Mouse (Mus musculus): ENCODE results near the gene Gm10203.
"Not testable (repeated sequence)": the region's sequence is repeated elsewhere in the genome, so short reads cannot be mapped to it uniquely, and the experiment has no call there.

Gm10203 gene

DNA sequence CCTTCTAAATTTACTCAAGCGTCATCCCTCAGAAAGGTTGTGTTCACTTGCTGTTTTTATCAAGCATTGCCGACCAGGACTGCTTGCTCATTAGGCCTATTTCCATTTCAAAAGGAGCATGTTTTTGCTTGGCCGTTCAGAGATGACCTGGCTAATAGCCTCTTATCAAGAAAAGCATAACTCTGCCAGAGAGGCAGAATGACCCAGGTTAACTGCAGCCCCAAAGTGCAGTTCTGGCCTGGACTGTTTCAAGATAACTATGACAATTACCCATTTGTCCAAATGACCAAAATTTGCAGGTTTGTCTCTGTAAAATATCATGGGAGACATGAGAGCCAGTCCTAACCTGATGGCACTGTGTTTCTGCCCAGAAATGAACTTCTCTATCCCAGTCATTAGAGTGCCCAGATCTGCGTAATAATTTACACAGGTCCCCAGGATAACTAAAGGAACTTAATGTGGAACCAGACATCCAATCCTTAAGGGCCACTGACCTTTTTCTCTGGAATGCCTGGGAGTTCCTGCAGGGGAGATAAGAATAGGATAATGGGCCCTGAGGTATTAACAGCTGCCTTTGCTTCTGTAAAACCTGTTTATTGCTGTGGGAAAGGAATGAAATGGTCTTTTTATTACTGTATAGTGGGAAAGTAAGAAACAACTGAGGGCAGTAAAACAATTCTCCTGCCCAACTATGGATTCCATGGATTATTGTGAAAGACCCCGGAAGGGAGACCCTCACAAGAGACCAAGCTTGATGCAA, 4.6 kb downstream of the Gm10203 start:
- no peak for DNase-seq (ENCODE audit: low read depth, low spot score)

GRCm38 (mm10) chr6:149135631-149136030, 5.7 kb downstream of the Gm10203 start:
- DNase-seq (ENCODE audit: low read depth, low spot score) = no peak

DNA sequence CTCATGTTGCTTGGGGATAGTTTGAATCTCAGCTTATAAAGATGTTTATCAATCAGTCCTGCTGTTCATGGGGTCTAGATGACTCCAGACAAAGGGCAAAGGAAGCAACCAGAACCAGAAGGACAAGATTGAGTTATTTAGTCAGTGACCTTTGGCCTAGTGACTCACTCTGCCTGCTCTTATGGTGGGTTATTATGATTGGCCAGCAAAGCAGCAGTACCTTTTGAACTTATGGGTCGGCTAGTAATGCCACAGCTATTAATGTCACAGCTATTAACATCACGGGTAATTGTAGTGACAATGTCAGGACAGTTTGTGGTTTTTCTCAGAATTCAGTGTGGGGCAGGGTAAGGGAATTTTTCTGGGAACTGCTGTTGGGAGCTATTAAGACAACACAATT, 8.0 kb downstream of the Gm10203 start:
- no peak for DNase-seq (ENCODE audit: low read depth, low spot score)

- no peak for DNase-seq (ENCODE audit: low read depth, low spot score)
Observed at GRCm38 (mm10) chr6:149139011-149139410, 9.0 kb downstream of the Gm10203 start.

DNA sequence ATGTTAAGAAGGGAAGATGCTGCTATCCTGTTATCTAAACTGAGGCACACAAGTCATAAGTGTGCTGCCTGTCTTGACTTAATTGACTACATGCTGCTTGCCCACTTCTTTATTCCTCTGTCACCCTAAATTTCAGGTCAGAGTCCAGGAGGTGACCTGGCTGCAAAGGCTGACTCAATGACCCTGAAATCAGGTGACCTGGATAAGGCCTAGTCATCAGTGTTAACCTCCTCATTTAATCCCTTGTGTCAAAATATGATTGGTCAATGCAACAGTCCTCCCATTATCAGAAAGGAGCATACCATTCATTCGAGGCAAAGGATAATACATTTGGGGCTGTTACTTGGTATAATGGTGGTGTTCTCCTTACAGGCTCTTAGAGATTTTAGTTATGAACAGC, 9.5 kb downstream of the Gm10203 start, which contains the start of gene Etfbkmt:
Gene Etfbkmt, plus strand, starts transcription at position 379 of the 400 bp plus-strand sequence.
- DNase-seq (ENCODE audit: low read depth, low spot score) = no peak

- peak; percentile 24 for DNase-seq (ENCODE audit: low read depth, low spot score)
Observed at GRCm38 (mm10) chr6:149141393-149142173, 11.6 kb downstream of the Gm10203 start.

- no peak for DNase-seq (ENCODE audit: low read depth, low spot score)
Observed at GRCm38 (mm10) chr6:149145143-149145542, 15.2 kb downstream of the Gm10203 start.

DNA sequence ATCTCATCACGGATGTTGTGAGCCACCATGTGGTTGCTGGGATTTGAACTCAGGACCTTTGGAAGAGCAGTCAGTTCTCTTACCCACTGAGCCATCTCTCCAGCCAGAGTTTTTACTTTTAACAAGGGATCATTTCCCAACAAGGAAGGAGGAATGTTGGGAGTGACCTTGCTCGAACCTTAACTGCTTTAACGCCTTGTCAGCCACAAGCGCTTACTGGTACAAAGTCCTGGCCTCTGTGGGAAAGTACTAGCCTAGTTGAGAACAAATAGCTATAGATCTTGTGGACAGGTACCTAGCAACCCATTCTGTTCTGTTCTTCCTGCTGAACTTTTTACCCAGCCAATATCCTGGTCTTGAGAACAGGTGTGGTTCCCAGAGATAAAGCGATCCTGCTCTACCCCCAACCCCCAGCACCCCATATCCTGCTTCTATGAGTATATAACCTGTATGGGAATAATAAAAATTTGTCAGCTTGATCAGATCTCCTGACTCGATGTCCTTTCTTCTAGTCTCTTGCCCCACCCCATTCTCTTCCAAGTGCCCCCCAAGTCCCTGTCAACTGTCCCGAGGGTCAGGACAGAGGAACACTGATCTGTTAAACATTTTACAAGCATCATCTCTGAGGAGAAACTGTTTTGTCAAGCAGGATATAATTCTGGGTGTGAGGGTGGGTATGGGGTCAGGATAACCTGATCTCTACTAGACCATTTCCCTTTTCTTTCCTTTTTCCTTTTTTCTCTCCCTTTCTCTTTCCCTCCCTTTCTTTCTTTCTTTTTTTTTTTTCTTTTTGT, 18.7 kb downstream of the Gm10203 start:
- DNase-seq (ENCODE audit: low read depth, low spot score) = no peak

- no peak for DNase-seq (ENCODE audit: low read depth, low spot score)
Observed at GRCm38 (mm10) chr6:149152119-149152518, 22.1 kb downstream of the Gm10203 start.

- no peak for DNase-seq (ENCODE audit: low read depth, low spot score)
Observed at GRCm38 (mm10) chr6:149153473-149154115, 23.6 kb downstream of the Gm10203 start.

DNA sequence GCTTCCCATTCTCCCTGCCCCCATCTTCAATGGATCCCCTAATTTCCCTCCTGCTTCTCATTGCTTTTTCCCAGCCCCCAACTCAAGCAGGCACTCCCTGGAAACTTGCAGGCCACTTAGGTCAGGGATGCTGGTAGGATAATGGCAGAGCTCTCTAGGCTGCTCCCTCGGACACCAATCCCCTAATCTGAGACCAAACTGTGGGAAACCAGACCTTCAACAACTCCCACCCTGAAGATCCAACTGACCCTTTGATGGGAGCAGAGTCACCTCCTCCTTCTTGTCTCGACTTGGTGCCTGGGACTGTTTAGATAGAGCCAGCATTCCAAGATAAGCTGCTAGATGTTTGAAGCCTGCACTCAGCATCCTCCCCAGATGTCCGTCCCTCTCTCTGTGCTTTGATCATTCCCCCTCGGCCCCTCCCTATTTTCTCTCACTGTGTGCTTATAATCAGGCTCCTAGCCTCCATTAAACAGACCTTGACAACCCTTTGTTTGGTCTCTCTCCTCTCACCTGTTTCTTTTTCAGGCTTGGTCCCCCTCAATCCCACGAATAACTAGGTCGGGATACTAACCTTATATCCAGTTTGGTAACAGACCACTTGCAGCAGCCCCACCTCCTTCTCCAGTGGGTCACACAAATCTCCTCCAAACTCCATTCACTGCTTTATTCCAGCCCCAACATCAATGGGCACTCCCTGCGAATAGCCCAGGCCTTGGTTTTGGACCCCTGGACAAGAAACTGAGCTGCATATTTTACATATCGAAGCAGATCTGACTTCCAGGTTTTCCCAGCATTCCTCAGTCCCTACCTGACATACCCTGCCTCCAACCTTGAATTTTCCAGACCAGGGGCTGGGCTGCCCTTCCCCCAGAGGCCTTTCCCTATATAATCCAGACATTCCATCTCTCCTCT, 24.4 kb downstream of the Gm10203 start:
- no peak for DNase-seq (ENCODE audit: low read depth, low spot score)

GRCm38 (mm10) chr6:149155031-149155841, 25.3 kb downstream of the Gm10203 start:
- no peak for DNase-seq (ENCODE audit: low read depth, low spot score)

DNA sequence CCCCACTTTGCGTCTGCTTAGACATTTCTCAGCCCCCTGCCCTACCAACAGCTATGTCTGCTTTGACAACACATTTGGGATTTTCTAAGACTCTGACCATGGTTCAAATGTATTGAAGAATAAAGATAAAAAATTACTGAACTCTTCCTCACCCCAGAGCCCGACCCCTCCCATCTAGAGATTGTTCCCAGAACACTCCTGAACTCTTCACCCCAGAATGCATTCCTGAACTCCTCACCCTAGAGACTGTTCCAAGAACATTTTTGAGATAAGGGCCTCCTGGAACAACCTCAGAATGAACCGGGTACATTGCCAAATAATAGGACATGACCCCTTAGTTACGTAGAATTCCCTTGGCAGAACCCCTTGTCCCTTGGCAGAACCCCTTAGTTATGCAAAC, 37.1 kb downstream of the Gm10203 start:
- DNase-seq (ENCODE audit: low read depth, low spot score) = not testable (repeated sequence)

DNA sequence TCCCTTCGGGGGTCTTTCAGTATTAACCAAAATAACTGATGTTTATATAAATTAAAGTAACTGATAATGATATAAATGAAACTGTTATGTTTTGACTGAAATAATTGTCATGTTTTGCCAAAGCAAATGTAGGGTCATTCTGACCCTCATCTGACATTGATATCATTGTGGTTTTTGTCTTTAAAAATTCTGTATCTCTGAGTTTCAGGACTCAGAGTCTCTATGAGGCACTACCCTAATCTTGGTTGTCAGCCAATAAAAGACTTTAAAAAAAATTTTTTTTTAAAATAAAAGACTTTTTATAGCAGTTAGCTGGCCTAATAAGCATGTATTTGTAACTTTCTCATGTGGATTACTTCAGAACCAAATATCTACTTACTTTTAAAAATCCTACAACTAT, 37.7 kb downstream of the Gm10203 start:
- DNase-seq (ENCODE audit: low read depth, low spot score) = no peak

DNA sequence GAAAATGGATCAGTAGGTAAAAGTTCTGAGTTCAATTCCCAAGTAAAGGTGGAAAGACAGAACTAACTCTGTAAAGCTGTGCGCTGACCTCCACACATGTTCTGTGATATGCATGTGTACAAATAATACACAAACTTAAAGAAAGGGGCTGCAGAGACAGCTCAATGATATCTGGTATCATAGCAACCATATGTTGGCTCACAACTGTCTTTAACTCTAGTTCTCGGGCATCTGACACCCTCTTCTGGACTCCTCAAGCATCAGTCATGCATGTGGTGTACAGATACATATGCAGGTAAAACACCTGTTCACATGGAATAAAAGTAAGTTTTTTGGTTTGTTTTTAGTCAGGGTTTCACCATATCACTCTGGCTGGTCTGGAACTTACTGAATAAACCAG, 38.5 kb downstream of the Gm10203 start:
- DNase-seq (ENCODE audit: low read depth, low spot score) = no peak

DNA sequence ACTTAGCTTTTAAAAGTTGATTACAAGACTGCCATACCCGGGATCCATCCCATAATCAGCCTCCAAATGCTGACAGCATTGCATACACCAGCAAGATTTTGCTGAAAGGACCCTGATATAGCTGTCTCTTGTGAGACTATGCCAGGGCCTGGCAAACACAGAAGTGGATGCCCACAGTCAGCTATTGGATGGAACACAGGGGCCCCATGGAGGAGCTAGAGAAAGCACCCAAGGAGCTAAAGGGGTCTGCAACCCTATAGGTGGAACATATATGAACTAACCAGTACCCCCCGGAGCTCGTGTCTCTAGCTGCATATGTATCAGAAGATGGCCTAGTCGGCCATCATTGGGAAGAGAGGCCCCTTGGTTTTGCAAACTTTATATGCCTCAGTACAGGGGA, 40.0 kb downstream of the Gm10203 start:
- DNase-seq (ENCODE audit: low read depth, low spot score) = not testable (repeated sequence)

DNA sequence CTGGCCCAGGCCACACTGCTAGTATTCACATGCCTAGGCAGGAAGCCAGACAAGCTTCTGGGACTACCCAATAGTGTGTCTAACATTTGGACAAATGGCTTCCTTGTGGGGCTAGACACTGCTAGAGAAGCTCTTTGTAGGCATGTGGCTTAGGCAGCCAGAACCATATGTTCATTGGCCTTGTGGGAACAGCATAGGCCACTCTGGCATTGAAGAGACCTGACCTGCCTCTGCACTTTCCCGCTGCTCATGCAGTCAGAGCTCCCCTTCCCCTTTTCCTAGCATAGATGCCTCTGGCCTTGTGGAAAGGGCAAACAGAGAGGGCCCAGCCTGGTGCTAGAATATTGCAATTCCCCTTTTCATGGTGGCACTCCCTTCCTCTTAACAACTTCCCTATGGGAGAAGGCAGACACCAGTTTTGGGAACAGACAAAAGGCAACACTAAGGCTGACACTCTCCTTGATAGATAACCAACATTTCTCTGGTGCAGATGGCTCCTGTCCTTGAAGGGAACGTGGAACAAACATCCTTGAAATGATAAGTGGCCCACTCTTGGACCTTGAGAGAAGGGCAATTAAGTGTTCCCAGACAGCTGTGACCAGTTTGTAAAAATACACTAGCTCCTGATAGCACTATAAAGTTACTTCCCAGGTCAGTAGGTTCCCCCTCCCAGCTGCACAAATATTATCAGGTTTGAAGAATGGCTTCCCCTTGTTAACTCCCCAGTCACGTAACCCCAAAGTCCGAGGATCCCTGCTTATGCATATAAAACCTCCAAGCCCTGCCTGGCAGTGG, 44.1 kb downstream of the Gm10203 start:
- DNase-seq (ENCODE audit: low read depth, low spot score) = no peak

DNA sequence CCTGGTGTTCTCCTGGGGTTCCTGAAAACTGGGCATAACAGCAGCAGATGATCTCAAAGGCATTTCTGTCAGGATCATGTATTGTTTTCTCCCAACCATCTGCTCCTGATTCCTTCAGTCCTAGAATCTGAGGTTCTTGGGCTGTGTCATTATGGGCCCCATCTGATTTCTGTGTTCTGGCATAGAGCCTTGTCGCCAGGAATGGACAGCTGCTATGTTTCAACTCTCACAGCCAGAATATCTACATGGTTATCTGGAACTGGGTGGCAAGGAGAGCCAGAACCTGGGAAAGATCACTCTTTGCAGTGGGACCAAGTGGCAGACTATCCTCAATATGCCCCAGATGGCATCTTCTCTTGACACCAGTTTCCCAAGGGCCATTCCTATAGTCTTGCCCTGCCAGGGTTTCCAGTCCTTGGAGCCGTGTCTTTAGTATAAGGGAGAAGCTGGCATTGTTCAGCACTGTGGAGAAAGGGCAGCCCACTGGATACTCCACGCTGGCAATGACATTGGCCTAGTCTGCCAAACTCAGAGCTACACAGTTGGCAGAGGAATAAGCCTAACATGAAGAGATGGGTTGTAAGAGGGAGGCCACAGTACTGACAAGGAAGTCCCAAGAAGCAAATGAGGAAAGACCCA, 45.1 kb downstream of the Gm10203 start:
- DNase-seq (ENCODE audit: low read depth, low spot score) = no peak

Data from brain, embryonic 18.5 days (tissue).